Mouse (Mus musculus) intestine, embryonic 16.5 days (tissue): ENCODE data around the gene Map3k3. TPM values are rescaled to one million over a fixed set of nuclear protein-coding genes. Genes with fewer than 3 reads are reported as not detected.
"Not testable (repeated sequence)": the region's sequence is repeated elsewhere in the genome, so short reads cannot be mapped to it uniquely, and the experiment has no call there.

Experiments used
- ATAC-seq: fragments of 200-750 bp; cut with Nextera tagmentation; 2 replicates; pipeline ENCODE4 v1.8.0; 2017; ENCODE audit warnings: moderate TSS enrichment, moderate library complexity
- H3K27ac ChIP-seq: fragments of 300-500 bp; sonication (generic); 2 replicates; pipeline ENCODE4 v1.5.1; 2014; ENCODE audit warnings: mild to moderate bottlenecking, low read length
- H3K27me3 ChIP-seq: fragments of 300-500 bp; sonication (generic); replicated peaks from 2 replicates; pipeline ENCODE4 v1.6.1; 2014; ENCODE audit warnings: low read length, control low read depth, mixed read lengths; ENCODE audit not compliant: control insufficient read depth, insufficient read depth
- H3K36me3 ChIP-seq: fragments of 300-500 bp; sonication (generic); 2 replicates; pipeline ENCODE4 v1.6.1; 2014; ENCODE audit warnings: low read length, control low read depth; ENCODE audit not compliant: control insufficient read depth, insufficient read depth
- H3K4me1 ChIP-seq: fragments of 300-500 bp; sonication (generic); 2 replicates; pipeline ENCODE4 v1.6.1; 2014; ENCODE audit warnings: low read length, control low read depth, mixed read lengths; ENCODE audit not compliant: control insufficient read depth, insufficient read depth
- H3K4me2 ChIP-seq: fragments of 300-500 bp; sonication (generic); 2 replicates; pipeline ENCODE4 v1.6.1; 2014; ENCODE audit warnings: low read depth, low read length, control low read depth
- H3K4me3 ChIP-seq: fragments of 300-500 bp; sonication (generic); 2 replicates; pipeline ENCODE4 v1.5.1; 2014; ENCODE audit warnings: mild to moderate bottlenecking, low read length
- H3K9ac ChIP-seq: fragments of 300-500 bp; sonication (generic); 2 replicates; pipeline ENCODE4 v1.6.1; 2014; ENCODE audit warnings: low read depth, low read length
- H3K9me3 ChIP-seq: fragments of 300-500 bp; sonication (generic); 2 replicates; pipeline ENCODE4 v1.6.1; 2016; ENCODE audit warnings: low read length, control low read depth; ENCODE audit not compliant: control insufficient read depth
- WGBS: fragments of 180-500 bp; shearing (Covaris S2); extraction: QIAGEN DNeasy Blood & Tissue Kit; methylation state at CpG from one replicate; pipeline ENCODE4 v1.1.7; 2014; 5-methylcytosine and 5-hydroxymethylcytosine counted together
- polyA plus RNA-seq: library from polyadenylated mRNA; unstranded; fragments of >200 nt; fragmentation: Nextera tagmentation; extraction: Ambion mirVana; gene quantifications from 2 replicates; pipeline ENCODE4 v1.2.1, GENCODE M21; 2015

The Map3k3 gene
- polyA plus RNA-seq, 1 experiment from 2014 or later, result 6.1 TPM

- Histone ChIP-seq H3K9ac (peak overlapping the region; percentile 95), H3K27ac (peak overlapping the region; percentile 94), H3K4me3 (peak overlapping the region; percentile 86), H3K4me2 (peak overlapping the region; percentile 81)
- ATAC-seq, H3K36me3 ChIP-seq, H3K4me1 ChIP-seq, H3K9me3 ChIP-seq, H3K27me3 ChIP-seq: not testable (repeated sequence)
- WGBS, result 13% methylated on average over 23 of the region's 23 CpGs
Measured at GRCm38 (mm10) chr11:106066616-106067015, 17.8 kb upstream of the Map3k3 start.

- WGBS, result 86% methylated on average over 3 of the region's 3 CpGs
- no peak overlapping the region for H3K9ac ChIP-seq
Measured at GRCm38 (mm10) chr11:106073774-106074173, 10.6 kb upstream of the Map3k3 start.

GRCm38 (mm10) chr11:106076321-106076720 is 8.1 kb upstream of the Map3k3 start:
- H3K4me2 ChIP-seq, result no peak overlapping the region
- no peak overlapping the region for H3K4me3 ChIP-seq
- ATAC-seq, result peak; percentile 55
- peaks cover 3% of the 10 kb centered on the region; the same call in 1 of the 2 replicates for H3K36me3 ChIP-seq
- H3K9me3 ChIP-seq, result no peaks in the 10 kb centered on the region
- no peaks in the 10 kb centered on the region for H3K27me3 ChIP-seq
- H3K9ac ChIP-seq, result no peak overlapping the region
- no peak overlapping the region for H3K27ac ChIP-seq
- no peaks in the 10 kb centered on the region for H3K4me1 ChIP-seq
- 2% methylated on average over 4 of the region's 4 CpGs for WGBS

More at GRCm38 (mm10) chr11:106073774-106074173, 10.6 kb upstream of the Map3k3 start:
- Histone ChIP-seq H3K4me2 (no peak overlapping the region), H3K27ac (no peak overlapping the region), H3K4me1 (no peaks in the 10 kb centered on the region), H3K4me3 (no peak overlapping the region), H3K27me3 (no peaks in the 10 kb centered on the region), H3K9me3 (no peaks in the 10 kb centered on the region), H3K36me3 (peaks cover 3% of the 10 kb centered on the region; the same call in 1 of the 2 replicates)
- no peak for ATAC-seq

GRCm38 (mm10) chr11:106084911-106085561 is 623 bp downstream of the Map3k3 start:
- ATAC-seq, result peak; percentile 77
- Histone ChIP-seq H3K4me3 (peak overlapping the region; percentile 96), H3K36me3 (no peaks in the 10 kb centered on the region), H3K4me1 (peaks cover 9% of the 10 kb centered on the region; the same call in 1 of the 2 replicates), H3K9ac (peak overlapping the region; percentile 94), H3K9me3 (no peaks in the 10 kb centered on the region), H3K27me3 (no peaks in the 10 kb centered on the region), H3K27ac (peak overlapping the region; percentile 98), H3K4me2 (peak overlapping the region; percentile 60)
- WGBS, result under 1% methylated on average over 56 of the region's 61 CpGs

- Histone ChIP-seq H3K36me3 (peaks cover 2% of the 10 kb centered on the region; the same call in 1 of the 2 replicates), H3K4me1 (no peaks in the 10 kb centered on the region), H3K27ac (no peak overlapping the region), H3K9me3 (no peaks in the 10 kb centered on the region), H3K27me3 (no peaks in the 10 kb centered on the region), H3K4me3 (no peak overlapping the region), H3K9ac (no peak overlapping the region), H3K4me2 (no peak overlapping the region)
- WGBS, result 79% methylated on average over 1 of the region's 1 CpGs
- ATAC-seq, result no peak
Measured at GRCm38 (mm10) chr11:106098223-106098622, 13.8 kb downstream of the Map3k3 start.

GRCm38 (mm10) chr11:106102866-106103265 is 18.5 kb downstream of the Map3k3 start:
- Histone ChIP-seq H3K4me1 (no peaks in the 10 kb centered on the region), H3K27ac (no peak overlapping the region), H3K9me3 (no peaks in the 10 kb centered on the region), H3K9ac (no peak overlapping the region), H3K4me2 (no peak overlapping the region), H3K27me3 (no peaks in the 10 kb centered on the region), H3K36me3 (no peaks in the 10 kb centered on the region), H3K4me3 (no peak overlapping the region)
- WGBS, result 85% methylated on average over 3 of the region's 3 CpGs
- ATAC-seq, result no peak

- no peak overlapping the region for H3K4me3 ChIP-seq
- 86% methylated on average over 8 of the region's 8 CpGs for WGBS
- no peaks in the 10 kb centered on the region for H3K9me3 ChIP-seq
- no peaks in the 10 kb centered on the region for H3K4me1 ChIP-seq
- ATAC-seq, result no peak
- H3K27me3 ChIP-seq, result no peaks in the 10 kb centered on the region
- H3K36me3 ChIP-seq, result no peaks in the 10 kb centered on the region
- H3K27ac ChIP-seq, result no peak overlapping the region
- no peak overlapping the region for H3K9ac ChIP-seq
- no peak overlapping the region for H3K4me2 ChIP-seq
Measured at GRCm38 (mm10) chr11:106106047-106106587, 21.7 kb downstream of the Map3k3 start.

GRCm38 (mm10) chr11:106111688-106112087 is 27.3 kb downstream of the Map3k3 start:
- Histone ChIP-seq H3K4me3 (no peak overlapping the region), H3K36me3 (0 out of 2 replicates have a peak, but pooled peaks cover 7% of the 10 kb centered on the region), H3K9ac (no peak overlapping the region), H3K4me2 (no peak overlapping the region), H3K9me3 (no peaks in the 10 kb centered on the region), H3K27me3 (no peaks in the 10 kb centered on the region), H3K27ac (no peak overlapping the region), H3K4me1 (no peaks in the 10 kb centered on the region)
- no peak for ATAC-seq

- no peaks in the 10 kb centered on the region for H3K27me3 ChIP-seq
- H3K9ac ChIP-seq, result no peak overlapping the region
- no peaks in the 10 kb centered on the region for H3K36me3 ChIP-seq
- H3K9me3 ChIP-seq, result no peaks in the 10 kb centered on the region
- no peak overlapping the region for H3K4me2 ChIP-seq
- ATAC-seq, result no peak
- peak overlapping the region; percentile 1; the same call in 1 of the 2 replicates for H3K27ac ChIP-seq
- H3K4me1 ChIP-seq, result no peaks in the 10 kb centered on the region
- WGBS, result 94% methylated on average over 5 of the region's 5 CpGs
- H3K4me3 ChIP-seq, result no peak overlapping the region
Measured at GRCm38 (mm10) chr11:106122221-106122620, 37.8 kb downstream of the Map3k3 start.
